Mouse (Mus musculus) liver, adult (tissue): ENCODE measurements around the gene Arl8a.

Experiments
- GATA4 ChIP-seq: IDR thresholded peaks from 2 replicates; pipeline ENCODE4 v1.6.1; 2014; ENCODE audit warnings: mild to moderate bottlenecking, low read length; ENCODE audit not compliant: insufficient replicate concordance

Arl8a gene

DNA sequence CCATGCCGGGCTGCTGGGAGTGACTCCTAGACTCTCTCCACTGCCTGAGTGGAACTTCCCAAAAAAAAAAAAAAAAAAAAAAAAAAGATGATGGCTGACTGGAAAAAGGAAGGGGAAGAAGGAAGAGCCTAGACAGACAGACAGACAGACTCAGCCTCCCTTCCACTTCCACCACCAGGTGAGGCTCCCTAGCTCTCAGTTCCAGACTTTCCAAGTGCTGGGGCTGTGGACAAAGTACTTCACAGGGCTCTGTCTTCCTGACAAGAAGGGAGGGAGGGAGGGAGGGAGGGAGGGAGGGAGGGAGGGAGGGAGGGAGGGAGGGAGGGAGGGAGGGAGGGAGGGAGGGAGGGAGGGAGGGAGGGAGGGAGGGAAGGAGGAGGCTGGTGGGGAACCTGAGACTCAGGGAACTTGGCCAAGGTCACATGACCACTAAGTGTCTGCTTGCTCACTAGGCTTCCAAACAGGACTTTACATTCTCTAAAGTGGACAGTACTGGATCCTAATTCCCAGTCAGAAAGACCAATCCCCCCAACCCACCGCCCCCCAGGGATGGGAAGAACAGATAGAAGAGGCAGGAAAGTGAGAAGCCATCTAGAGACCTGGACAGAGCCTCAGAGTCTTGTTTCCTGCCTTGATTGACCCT, 16.1 kb upstream of the Arl8a start:
- TF ChIP-seq GATA4 = no peak

DNA sequence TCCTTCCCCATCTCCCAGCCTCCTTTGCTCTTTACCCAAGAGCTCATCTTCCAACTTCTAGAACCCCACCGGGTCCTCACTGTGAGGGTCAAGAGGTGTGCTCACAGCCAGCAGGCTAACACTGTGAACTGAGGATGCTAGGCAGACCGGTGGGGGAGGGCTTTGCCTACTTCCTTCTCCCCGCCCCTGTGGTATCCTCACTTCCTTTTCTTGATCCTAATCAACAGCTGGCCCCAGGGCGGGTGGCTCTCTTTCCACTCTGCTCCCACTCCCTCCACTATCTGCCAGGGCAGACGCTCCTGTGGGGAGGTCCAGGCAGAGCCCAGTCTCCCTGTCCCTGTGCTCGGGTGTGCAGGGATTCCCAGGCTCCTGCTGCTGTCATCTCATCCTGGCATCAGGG, 15.6 kb upstream of the Arl8a start:
- no peak for TF ChIP-seq GATA4

DNA sequence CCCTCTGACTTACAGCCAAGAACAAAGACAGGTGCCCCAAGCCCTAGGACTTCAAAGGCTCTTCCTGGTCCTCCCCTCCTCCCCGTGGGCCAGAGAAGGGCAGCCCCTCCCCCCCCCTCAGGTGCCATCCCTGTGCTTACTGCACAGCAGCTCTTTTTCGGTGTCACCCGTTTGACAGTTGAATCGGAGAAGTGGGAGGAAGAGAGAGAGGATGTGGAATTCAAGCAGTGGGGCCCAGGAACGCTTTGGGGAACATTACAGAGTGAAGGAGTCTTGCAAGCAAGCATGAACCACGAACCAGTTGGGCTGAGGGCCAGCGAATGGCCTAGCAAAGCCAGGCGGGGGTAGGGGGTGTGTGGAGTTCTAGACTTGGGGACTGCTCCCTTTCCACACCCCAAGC, 15.1 kb upstream of the Arl8a start:
- TF ChIP-seq GATA4 = no peak

DNA sequence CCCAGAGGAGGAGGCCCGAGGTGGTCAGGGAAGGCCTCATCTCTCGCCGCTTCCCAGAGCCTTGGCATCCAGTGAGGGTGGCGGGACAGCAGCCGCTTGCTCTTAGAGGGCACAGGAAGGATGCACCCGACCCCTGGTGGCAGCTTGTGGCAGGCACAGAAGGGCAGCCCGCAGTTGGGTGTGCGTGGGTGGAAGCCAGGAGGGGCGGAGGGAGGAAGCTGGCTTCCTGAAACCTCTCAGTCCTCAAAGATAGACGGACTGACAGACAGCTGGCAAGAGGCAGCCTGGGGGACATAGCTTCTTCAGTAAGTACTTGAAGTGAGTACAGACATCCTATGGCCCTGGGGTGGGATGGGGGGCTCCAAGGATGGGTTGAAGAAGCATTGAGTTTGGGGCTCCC, 14.2 kb upstream of the Arl8a start, which contains the start of gene Ptpn7:
TSS of gene Ptpn7 (plus strand) at position 228 of the 400 bp plus-strand sequence.
- no peak for TF ChIP-seq GATA4

DNA sequence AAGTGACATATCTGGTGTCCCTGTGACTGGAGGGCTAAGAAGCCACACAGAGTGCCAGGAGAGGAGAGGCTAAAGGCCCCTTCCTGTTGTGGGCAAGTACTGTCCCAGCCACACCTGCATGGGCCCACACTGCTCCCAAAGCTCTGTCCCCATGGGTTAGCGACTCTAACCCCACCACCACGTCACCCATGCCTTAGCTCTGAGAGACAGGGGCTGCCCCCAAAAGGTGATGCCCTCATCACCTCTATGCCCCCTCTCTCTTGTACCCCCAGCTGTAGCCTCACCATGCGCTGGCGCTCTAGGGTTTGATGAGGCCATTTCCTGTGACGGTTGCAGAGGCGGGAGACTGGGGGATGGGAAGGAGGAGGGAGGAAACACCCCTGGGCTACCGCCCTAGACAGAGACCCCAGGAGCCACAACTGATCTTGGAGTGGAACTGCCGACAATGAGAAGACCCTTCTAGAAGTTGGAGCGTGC, 13.7 kb upstream of the Arl8a start:
- no peak for TF ChIP-seq GATA4

DNA sequence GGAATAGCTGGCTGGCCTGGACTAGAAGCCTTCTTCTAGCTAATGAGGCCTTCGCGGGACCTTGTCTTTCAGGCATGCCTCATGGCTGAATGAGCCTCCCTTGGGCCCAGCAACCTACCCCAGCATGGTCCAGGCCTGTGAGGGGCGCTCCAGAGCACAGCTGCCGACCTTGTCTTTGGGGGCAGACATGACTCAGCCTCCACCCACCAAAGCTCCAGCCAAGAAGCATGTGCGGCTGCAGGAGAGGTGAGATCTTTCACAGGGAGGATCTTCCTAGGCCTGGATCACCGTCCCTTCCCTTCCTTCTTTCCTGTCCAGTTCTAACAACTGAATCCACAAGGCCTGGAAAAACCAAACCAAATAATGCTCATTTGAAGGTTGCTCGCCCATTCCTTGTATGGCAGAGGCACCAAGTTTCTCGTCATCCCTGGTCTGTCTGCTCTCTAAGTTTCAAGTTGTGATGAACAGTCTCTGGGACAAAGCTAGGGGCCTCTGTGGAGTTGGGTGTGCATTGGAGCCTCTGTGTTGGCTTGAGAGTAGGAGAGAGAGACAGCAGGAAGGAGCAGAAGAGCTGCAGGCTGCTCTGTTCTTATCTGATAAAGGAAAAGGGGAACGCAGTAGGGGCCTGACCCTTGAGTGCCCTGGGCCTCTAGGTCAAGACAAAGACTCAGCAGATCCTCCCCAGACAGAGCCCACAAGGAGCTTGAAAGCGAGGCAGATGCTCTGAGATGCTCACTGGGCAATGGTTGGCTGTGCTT, 12.8 kb upstream of the Arl8a start:
- no peak for TF ChIP-seq GATA4

DNA sequence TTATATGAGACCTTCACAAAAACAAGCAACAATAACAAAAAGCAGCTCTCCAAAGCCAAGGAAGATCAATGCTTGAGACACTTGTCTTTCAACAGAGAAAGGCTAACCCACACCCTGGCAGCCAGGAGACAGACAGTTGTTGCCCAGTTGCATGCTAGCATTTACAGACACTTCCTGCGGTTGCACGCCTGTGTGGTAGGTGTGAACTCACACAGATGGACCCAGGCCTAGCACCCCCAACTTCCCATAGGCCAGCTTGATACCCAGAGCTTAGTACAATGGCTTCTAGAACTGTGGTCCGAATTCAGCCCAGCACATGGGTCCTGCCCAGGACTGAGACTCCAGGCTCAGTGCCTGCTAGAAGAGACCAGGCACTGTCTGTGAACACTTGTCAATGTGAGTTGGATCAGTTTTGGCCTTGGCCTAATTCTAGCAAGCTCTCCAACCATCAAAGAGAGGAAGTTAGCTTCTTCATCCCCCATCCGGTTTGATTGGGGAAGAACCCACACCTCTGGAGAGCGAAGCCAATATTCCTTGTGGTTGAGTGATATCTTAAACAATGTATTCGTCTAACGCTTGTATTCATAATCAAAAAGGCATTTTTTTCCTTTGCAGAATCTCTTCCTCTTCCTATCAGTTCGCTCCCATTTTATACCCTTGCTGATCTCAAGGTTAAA, 11.4 kb upstream of the Arl8a start:
- no peak for TF ChIP-seq GATA4

DNA sequence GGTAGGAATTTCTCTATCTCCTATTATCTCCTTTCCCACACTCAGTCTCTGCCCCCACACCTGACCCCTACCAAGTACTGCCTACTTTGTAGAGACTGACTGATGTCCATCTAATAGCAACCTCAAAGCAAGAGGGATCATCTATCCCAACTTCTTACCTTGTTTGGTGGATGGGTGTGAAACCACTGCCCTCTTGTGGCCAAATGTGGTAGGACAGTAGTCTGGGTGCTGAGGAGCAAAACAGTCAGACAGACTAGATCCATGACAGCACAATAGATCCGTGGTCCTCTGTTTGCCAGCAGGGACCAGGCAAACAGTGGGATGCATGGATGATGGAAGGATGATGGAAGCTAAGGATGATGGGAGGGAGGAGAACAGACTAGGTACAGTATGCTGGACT, 10.1 kb upstream of the Arl8a start:
- no peak for TF ChIP-seq GATA4

DNA sequence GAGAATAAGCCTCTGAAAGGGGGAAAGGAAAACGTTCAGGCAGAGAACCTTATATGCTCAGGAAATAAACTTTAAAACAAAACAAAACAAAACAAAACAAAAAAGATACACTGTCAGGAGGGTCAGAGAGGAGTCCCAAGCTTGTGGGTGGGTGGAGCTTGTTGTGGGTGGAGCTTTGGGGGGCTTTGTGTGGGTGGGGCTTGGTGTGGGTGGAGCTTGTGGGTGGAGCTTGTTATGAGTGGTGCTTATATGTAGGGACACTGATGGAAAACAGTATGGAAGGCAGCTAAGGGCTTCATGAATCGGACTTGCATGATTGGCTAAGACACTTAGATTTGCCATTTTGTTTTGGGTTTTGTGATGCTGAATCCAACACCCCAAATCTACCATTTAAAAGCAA, 6.7 kb upstream of the Arl8a start:
- no peak for TF ChIP-seq GATA4

DNA sequence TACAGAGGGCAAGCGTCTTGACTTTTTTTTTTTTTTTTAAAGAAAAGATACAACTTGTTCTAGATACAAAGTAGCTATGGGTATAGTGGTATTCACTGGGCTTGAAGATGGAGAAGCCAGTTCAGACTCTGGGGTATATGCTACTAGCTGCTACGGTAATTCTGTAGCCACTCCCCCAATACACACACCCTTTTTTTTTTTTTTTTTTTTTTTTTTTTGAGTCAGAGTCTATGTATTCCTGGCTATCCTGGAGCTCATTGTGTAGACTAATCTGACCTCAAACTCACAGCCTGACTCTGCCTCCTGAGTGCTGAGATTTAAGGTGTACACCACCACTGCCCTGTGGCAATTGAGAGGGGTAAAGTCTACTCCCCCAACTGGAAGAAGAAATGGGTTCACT, 4.2 kb upstream of the Arl8a start:
- no peak for TF ChIP-seq GATA4

DNA sequence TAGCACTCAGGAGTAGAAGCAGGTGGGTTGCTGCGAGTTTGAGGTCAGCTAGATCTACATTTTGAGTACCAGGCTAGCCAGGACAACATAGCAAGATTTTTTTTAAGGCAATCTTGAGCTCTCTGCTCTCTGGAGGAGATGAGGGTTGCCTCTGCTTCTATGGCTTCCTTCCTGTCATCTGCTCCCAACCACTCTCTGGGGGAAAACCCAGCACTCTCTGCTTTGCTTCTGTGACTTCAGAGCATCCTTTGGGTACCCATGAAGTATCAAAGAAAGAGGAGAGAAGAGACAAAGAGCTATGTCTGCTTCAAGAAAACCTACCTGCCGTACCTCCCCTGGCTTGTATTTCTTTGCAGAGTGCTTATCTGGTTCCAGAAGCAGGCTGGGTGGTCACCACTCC, 2.7 kb upstream of the Arl8a start:
- no peak for TF ChIP-seq GATA4

DNA sequence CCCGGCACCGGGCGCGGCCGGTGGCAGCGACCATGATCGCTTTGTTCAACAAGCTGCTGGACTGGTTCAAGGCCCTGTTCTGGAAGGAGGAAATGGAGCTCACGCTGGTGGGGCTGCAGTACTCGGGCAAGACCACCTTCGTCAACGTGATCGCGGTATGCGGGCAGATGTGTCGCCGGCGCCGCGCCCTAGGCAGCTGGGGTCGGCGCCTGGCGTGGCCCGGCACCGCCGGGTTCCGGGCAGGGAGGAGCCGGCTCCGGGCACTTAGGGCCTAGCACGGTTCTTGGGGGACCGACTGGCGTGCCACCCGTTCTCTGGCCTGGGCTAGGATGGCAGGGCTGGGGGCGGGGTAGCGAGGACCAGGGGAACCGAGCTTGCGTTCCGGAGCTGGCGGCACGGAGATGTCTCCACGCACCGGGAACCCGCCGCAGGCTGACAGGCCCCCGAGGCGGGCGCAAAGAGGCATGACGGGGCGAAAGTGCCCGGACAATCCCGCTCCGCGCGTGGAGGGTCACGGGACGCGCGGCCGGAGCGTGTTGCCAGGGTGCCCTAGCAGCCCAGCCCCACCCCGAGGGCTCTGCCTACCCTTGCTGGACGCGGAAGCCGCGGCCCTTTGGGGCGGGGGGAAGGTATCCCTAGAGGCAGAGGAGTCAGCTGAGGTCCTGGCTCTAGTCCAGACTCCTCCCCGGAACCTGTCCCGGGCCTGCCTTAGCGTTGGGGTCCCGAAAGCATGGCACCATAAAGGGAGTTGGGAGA, 500 bp downstream of the Arl8a start:
- TF ChIP-seq GATA4 = no peak

DNA sequence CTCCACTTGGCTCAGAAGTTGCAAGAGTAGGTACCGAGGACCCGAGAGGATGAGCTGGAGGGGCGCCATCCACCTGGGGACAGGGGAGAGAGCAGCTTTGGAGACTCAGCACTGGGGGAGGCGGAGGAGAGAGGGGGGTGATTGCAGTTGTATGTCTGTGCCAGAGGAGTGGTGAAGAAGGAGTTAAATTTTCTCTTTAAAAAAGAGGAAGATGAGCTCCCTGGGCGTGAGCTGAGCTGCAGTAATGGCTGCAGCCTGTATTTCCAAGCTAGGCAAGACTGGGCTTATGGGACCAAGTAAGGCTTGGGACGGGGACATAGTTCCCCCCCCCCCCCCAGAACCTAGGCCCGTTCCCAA, 1.1 kb downstream of the Arl8a start:
- TF ChIP-seq GATA4 = no peak

DNA sequence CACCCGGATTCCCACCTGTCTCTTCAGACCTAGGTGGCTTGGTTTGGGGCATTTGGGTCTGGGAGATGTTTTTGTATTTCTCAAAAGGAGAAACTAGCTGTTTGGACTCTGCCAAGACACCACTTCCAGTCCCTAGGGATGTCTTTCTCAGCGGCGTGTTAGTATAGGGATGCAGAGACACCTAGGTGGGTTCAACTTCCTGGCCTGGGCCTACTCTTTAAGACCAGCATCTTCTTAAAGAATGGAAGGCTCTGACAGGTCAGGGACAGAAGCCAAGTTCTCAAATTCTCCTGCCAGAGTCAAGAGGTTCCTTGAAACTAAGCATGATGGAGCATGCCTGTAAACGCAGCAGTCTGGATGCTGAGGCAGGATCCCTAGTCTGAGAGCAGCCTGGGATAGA, 1.9 kb downstream of the Arl8a start:
- TF ChIP-seq GATA4 = no peak

DNA sequence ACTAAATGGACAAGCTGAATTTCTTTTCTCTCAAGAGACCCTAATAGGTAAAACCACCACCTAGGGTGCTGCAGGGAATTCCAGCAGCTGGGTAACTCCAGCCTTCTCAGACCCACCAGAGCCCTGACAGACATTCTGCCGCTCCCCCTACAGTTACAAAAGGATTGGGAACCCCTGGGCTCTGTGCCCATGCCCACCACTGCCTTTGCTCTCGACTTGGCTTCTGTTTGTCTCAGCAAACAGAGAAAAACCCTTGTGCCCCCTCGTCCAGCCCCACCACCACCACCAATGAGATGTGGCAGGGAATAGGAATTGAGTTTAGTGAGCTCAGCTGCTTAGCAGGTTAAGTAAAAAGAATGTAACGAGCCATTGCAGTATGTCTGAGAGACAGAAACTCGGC, 2.4 kb downstream of the Arl8a start:
- TF ChIP-seq GATA4 = no peak

DNA sequence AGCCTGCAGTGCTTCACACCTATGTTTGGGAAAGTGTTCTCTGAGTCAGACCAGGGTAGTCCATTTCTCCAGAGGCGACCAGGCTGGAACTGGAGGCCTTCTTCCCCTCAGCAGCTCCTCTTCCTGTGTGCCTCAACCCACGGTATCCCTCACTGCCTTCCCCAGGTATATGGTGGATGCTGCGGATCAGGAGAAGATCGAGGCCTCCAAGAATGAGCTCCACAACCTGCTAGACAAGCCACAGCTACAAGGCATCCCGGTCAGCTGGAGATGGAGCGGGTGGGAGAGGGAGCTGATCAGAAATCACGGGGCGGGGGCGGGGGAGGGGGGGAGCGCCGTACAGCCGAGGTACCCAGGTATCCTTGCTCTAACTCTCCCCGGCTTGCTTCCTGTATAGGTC, 7.4 kb downstream of the Arl8a start:
- TF ChIP-seq GATA4 = no peak

DNA sequence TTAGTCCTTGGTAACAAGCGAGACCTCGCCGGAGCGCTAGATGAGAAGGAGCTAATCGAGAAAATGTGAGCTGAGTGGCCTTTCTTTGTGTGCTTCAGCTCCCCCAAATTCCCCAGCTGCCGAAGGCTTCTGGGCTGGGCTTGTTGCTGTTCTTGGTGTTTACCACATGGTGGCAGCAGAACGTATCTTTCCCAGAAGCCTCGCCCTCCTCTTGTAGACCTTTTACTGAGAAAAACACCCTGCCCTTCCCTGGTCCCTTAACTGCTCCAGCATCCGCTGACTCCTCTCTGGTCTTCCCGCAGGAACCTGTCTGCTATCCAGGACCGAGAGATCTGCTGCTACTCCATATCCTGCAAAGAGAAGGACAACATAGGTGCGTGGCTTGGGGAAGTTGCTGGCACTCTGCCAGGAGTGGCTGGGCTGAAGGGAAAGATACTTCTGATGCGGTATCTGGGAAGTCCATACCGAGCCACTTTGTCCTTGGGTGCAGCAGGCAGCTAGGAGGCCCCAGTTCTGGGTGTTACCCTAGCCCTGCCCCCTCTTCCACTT, 7.9 kb downstream of the Arl8a start:
- TF ChIP-seq GATA4 = no peak
